Mouse (Mus musculus): ENCODE measurements around the gene Abca7.
A peak's percentile ranks its signal among the peaks of the same experiment; 100 is the strongest.
"Not testable (repeated sequence)": the region's sequence is repeated elsewhere in the genome, so short reads cannot be mapped to it uniquely, and the experiment has no call there.

Gene Abca7

GRCm38 (mm10) chr10:79996272-79997033, at the start of gene Abca7:
Abca7 (plus strand) TSS chr10:79996494.
- DNase-seq (ENCODE audit: low read depth, low spot score) = peak; percentile 82

- DNase-seq (ENCODE audit: low read depth, low spot score) = no peak
These were observed 49.5 kb upstream of the Abca7 start for GRCm38 (mm10) chr10:79946752-79947322.

- DNase-seq (ENCODE audit: low read depth, low spot score) = no peak
These were observed 48.8 kb upstream of the Abca7 start for GRCm38 (mm10) chr10:79947502-79947901.

GRCm38 (mm10) chr10:79949873-79950272, 46.4 kb upstream of the Abca7 start:
- no peak for DNase-seq (ENCODE audit: low read depth, low spot score)

GRCm38 (mm10) chr10:79950661-79951060, 45.6 kb upstream of the Abca7 start:
- DNase-seq (ENCODE audit: low read depth, low spot score) = no peak

- DNase-seq (ENCODE audit: low read depth, low spot score) = no peak
These were observed 42.3 kb upstream of the Abca7 start for GRCm38 (mm10) chr10:79953946-79954345.

- no peak for DNase-seq (ENCODE audit: low read depth, low spot score)
These were observed 40.6 kb upstream of the Abca7 start for GRCm38 (mm10) chr10:79955691-79956090.

- DNase-seq (ENCODE audit: low read depth, low spot score) = no peak
These were observed 39.6 kb upstream of the Abca7 start for GRCm38 (mm10) chr10:79956643-79957154.

- no peak for DNase-seq (ENCODE audit: low read depth, low spot score)
These were observed 38.0 kb upstream of the Abca7 start for GRCm38 (mm10) chr10:79958140-79958816.

- DNase-seq (ENCODE audit: low read depth, low spot score) = not testable (repeated sequence)
These were observed 36.9 kb upstream of the Abca7 start for GRCm38 (mm10) chr10:79959412-79959811.

GRCm38 (mm10) chr10:79959847-79960601, 36.3 kb upstream of the Abca7 start, which contains the start of gene Wdr18:
Wdr18 (plus strand) TSS chr10:79960152.
- DNase-seq (ENCODE audit: low read depth, low spot score) = peak; percentile 98

GRCm38 (mm10) chr10:79960671-79961294, 35.5 kb upstream of the Abca7 start:
- no peak for DNase-seq (ENCODE audit: low read depth, low spot score)

- DNase-seq (ENCODE audit: low read depth, low spot score) = no peak
These were observed 31.6 kb upstream of the Abca7 start for GRCm38 (mm10) chr10:79964727-79965126.

GRCm38 (mm10) chr10:79965325-79965724, 31.0 kb upstream of the Abca7 start:
- no peak for DNase-seq (ENCODE audit: low read depth, low spot score)

GRCm38 (mm10) chr10:79966886-79967400, 29.4 kb upstream of the Abca7 start:
- no peak for DNase-seq (ENCODE audit: low read depth, low spot score)

- DNase-seq (ENCODE audit: low read depth, low spot score) = no peak
These were observed 28.1 kb upstream of the Abca7 start for GRCm38 (mm10) chr10:79968181-79968580.

- DNase-seq (ENCODE audit: low read depth, low spot score) = no peak
These were observed 27.1 kb upstream of the Abca7 start for GRCm38 (mm10) chr10:79969124-79969568.

- DNase-seq (ENCODE audit: low read depth, low spot score) = no peak
These were observed 25.7 kb upstream of the Abca7 start, which contains the start of gene Grin3b for GRCm38 (mm10) chr10:79970415-79971182. Grin3b (plus strand) TSS chr10:79970715.

- no peak for DNase-seq (ENCODE audit: low read depth, low spot score)
These were observed 25.2 kb upstream of the Abca7 start for GRCm38 (mm10) chr10:79971183-79971497.

- no peak for DNase-seq (ENCODE audit: low read depth, low spot score)
These were observed 23.5 kb upstream of the Abca7 start for GRCm38 (mm10) chr10:79972831-79973230.
